Mouse (Mus musculus) mesoderm, embryonic 11.5 days (tissue): ENCODE results near the gene Slc12a1.

Source experiments
- DNase-seq: peaks from one replicate; pipeline ENCODE4 v3.0.0-alpha.2; 2012; ENCODE audit warnings: low read depth, low spot score

Gene Slc12a1

GRCm38 (mm10) chr2:125208894-125209596 is 56.7 kb downstream of the Slc12a1 start:
- DNase-seq, result peak; percentile 24

GRCm38 (mm10) chr2:125211831-125212510 is 59.7 kb downstream of the Slc12a1 start:
- no peak for DNase-seq

- peak; percentile 83 for DNase-seq
Measured at GRCm38 (mm10) chr2:125214592-125214991, 62.3 kb downstream of the Slc12a1 start.

GRCm38 (mm10) chr2:125217286-125217685 is 65.0 kb downstream of the Slc12a1 start:
- no peak for DNase-seq

- no peak for DNase-seq
Measured at GRCm38 (mm10) chr2:125218566-125218965, 66.3 kb downstream of the Slc12a1 start.

DNA sequence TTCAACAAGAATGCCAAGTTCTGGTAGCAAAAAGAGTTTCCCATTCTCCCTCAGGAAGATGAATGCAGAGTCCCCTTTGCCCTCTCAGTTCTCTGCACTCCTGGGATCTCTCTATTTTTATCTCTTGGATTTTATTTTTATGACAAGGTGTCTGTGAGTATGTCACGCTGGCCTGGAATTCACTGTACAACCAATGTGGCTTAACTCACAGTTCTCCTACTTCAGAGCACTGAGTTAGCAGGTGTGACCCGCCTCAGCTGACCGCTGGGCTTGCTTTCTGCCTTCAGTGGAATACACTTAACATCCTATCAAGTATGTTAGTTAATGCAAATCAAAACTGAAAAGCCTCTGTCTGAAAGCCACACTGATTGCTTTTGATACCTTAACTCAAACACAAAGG is 67.0 kb downstream of the Slc12a1 start:
- no peak for DNase-seq

DNA sequence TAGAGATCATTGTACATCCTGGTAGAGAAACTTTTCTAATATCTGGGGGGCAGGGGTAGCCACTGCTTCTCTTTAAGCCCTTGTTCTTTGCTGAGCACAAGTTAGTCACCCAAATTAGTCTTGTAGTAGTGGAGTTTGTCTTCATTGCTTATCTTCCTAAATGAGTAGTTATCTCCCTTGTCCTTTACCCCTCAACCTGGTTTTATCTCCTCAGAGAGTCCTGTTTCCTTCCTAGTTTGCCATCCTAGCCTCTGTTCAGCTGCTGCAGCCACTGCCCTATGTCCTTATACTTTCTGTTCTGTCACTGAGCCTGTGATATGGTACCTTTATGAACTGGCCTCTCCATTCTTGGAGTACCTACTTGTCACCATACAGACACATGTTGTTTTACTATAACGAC is 69.4 kb downstream of the Slc12a1 start:
- DNase-seq, result no peak

DNA sequence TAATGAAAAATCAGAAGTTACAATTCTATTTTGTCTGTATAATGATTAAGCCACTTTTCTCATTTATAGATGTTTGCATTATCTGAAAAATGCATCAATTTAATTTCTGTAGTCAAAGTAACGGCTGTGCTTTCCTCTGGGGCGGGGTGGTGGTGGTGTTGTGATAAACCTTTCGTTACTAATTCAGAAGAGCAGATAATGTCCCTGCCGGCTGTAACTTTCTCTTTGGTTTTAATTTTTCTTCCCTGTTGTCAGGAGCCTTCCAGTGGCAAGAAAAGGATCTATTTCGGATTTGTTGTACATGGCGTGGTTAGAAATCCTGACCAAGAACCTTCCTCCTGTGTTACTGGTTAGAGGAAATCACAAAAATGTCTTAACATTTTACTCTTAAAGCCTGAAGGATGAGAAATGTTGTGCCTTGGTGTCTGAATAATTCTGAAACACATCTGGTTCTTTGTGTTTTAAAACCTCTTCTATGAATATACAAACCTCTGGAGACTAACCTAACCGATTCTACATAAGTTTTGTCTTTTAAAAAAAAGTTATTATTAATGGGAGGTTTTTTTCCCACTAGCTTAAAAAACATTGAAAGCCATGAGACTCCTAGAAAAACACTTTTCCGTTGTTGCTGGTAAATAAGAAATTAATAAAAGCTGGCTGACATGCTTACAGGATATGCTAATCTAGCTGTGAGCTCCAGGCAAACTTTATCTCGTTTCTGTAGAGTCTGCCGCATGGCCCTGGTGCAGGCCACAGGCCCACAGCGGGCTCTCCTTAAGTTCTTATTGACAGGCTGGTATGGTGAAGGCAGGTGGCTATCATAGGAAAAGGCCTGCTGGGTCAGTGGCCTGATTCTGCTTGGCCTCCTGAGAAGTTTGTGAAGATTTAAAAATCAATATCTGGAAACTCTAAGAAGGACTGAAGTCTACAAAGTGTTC is 76.4 kb downstream of the Slc12a1 start:
- no peak for DNase-seq

- DNase-seq, result no peak
Measured at GRCm38 (mm10) chr2:125232183-125232582, 79.9 kb downstream of the Slc12a1 start.

DNA sequence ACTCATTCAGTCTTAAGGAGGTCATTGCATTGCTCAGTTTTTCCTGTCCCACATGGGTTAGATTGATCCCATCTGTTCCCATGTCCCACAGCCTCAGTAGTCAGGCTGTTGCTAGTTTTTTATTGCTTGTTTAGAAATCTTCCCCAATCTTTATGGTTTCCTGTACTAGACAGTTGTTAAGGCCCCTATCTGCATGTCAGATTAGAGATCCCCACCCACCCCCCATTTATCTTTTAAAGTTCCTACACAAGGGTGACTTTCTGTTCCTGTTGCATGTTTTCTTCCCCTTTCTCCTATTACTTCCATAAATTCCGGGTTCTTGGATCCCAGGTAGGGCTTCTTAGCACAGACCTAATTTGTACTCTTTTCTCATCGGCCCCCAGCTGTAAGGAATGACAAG is 81.2 kb downstream of the Slc12a1 start:
- no peak for DNase-seq

- DNase-seq, result no peak
Measured at GRCm38 (mm10) chr2:125234049-125234448, 81.7 kb downstream of the Slc12a1 start.

DNA sequence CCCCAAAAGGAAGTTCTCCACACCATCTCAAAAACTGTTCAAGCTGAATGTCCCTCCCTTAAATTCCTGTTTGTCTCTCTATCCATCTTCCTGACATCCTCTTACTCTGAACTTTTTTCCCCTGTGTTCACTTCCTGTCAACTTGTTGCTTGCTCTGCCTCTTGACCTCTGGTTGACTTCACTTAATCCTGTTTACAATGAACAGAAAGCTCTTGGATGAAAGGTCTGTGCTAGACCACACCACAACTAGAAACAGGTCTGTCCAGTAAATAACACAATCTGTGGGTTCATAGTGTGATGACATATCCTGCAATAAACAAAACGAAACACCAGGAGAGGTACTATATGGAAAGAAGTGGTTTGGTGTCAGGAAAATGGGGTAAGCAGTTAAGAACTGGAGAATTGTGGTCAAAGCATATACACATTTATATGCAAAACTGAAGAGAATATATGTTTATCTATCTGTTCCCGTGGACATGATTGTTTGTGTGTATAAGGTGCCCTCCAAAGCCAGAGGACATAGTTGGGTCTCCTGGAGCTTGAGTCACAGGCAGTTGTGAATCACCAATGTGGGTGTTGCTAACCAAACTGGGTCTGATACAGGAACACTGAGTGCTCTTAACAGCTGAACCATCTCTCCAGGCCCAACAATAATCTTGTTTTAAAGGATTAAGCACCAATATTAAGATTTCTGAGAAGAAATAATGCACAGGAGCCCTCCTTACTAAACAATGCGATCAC is 93.4 kb downstream of the Slc12a1 start:
- DNase-seq, result no peak

- DNase-seq, result no peak
Measured at GRCm38 (mm10) chr2:125246669-125247068, 94.4 kb downstream of the Slc12a1 start.

- peak; percentile 98 for DNase-seq
Measured at GRCm38 (mm10) chr2:125247108-125247961, 95.0 kb downstream of the Slc12a1 start, which contains the start of gene Dut. TSS of gene Dut (plus strand) at chr2:125247190.

- no peak for DNase-seq
Measured at GRCm38 (mm10) chr2:125247962-125248235, 95.6 kb downstream of the Slc12a1 start.

DNA sequence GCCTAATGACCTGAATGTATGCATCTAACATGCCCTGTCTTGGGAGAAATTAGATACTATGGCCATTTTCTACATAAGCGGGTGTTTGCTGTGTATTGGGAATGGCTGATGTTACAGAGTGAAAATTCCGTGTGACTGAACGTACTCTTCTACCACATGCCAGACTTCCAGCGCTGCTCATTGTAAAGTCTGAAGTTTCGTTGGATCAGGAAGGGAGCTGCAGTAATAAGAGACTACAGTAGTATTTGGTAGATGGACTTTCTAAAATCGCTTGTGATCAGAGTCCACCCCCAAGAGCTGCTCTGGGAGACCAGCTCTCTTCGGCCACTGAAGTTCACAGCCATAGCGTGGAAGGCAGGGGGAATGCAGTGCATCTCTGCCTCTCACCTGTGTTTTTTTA is 96.0 kb downstream of the Slc12a1 start:
- DNase-seq, result no peak

GRCm38 (mm10) chr2:125249339-125249738 is 97.0 kb downstream of the Slc12a1 start:
- no peak for DNase-seq

DNA sequence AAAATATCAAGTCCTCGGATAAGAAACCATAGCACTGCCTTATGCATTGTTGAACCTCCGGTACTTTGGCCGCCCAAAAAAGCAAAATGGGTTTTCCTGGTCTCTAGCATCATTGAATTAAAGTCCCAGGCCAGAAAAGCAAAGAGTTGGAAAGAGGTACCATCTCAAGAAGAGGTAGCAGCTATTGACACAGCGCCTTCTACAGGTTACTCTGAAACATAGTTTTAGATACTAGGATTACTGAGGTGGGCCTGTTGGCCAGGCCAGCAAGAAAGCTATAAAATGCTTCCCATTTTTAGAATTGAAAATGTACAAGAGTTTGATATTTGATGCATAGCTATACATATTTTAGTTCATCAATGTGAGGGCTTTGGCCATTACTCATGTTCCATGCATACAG is 97.6 kb downstream of the Slc12a1 start:
- DNase-seq, result no peak

DNA sequence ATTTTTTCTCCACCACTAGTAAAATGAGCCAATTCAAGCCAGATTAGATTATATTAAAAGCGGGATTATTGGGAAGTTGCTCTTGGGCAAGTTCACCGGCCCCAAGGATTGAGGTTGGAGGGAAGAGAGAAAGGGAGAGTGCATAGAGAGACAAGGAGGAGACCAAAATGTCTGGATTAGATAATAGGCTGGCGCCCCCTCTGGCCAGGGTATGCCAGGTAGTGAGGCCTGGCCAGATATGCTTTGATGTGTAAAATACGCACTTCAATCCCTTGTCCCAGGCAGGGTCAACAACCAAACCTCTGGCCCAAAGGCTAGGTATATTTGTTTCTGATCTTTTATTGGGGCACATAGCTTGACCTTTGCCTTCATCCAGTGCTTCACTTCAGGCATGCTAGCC is 99.5 kb downstream of the Slc12a1 start:
- no peak for DNase-seq

DNA sequence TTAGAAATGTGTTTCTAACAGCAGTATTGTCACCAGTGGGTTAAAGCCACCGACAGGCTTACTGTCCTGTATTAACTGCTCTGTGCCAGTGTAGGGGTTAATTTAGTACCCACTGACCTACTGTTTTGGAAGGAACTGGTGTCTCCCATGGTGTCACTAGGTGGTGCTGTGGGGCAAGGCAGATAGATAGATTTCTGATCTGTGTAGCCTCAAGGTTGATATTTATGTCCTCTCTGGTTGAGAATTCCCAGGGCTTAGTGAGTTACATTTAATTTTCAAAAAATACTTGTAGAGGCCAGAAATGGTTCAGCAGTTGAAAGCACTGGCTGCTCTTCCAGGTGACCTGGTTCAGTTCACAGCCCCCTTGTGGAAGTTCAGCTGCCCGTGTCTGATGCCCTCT is 100.0 kb downstream of the Slc12a1 start:
- DNase-seq, result peak; percentile 51

DNA sequence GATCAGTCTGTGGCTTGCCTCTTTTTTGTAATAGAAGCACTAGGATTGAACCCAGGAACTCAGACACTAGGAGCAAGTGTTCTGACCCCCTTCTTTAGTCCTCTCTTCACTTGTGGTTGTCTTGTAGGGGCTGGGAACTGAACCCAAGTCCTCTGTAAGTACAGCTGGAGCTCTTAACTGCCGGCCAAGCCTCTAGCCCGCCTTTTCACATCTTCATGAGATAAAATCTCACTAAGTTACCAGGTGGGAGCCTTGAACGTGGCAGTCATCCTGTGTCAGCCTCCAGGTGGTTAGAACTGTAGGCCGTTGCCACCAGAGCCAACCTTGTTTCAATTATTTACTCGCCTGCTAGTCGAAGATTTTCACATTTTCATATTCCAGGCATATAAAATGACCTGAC is 101.4 kb downstream of the Slc12a1 start:
- no peak for DNase-seq
